Mouse (Mus musculus) forebrain, embryonic 16.5 days (tissue): ENCODE data around the gene Naa10. TPM values are rescaled to one million over a fixed set of nuclear protein-coding genes. Genes with fewer than 3 reads are reported as not detected.

ENCODE experiments used
- ATAC-seq: fragments of 200-750 bp; cut with Nextera tagmentation; 2 replicates; pipeline ENCODE4 v1.8.0; 2017; ENCODE audit warnings: mild to moderate bottlenecking, moderate library complexity
- H3K27ac ChIP-seq: fragments of 300-500 bp; sonication (generic); 2 replicates; pipeline ENCODE4 v1.5.1; 2014; ENCODE audit warnings: low read length, control low read depth
- H3K27me3 ChIP-seq: fragments of 300-500 bp; sonication (generic); replicated peaks from 2 replicates; pipeline ENCODE4 v1.6.1; 2014; ENCODE audit warnings: low read length; ENCODE audit not compliant: control insufficient read depth, insufficient read depth
- H3K36me3 ChIP-seq: fragments of 300-500 bp; sonication (generic); 2 replicates; pipeline ENCODE4 v1.6.1; 2014; ENCODE audit not compliant: control insufficient read depth, insufficient read depth
- H3K4me1 ChIP-seq: fragments of 300-500 bp; sonication (generic); replicated peaks from 2 replicates; pipeline ENCODE4 v1.6.1; 2014; ENCODE audit warnings: low read length; ENCODE audit not compliant: control insufficient read depth, insufficient read depth
- H3K4me2 ChIP-seq: fragments of 300-500 bp; sonication (generic); 2 replicates; pipeline ENCODE4 v1.6.1; 2014; ENCODE audit warnings: mild to moderate bottlenecking, low read length, control low read depth
- H3K4me3 ChIP-seq: fragments of 300-500 bp; sonication (generic); replicated peaks from 2 replicates; pipeline ENCODE4 v1.5.1; 2014; ENCODE audit warnings: mild to moderate bottlenecking, low read length, control low read depth
- H3K9ac ChIP-seq: fragments of 300-500 bp; sonication (generic); replicated peaks from 2 replicates; pipeline ENCODE4 v1.6.1; 2014; ENCODE audit warnings: low read depth, low read length, control low read depth
- H3K9me3 ChIP-seq: fragments of 300-500 bp; sonication (generic); 2 replicates; pipeline ENCODE4 v1.6.1; 2016; ENCODE audit warnings: low read length; ENCODE audit not compliant: control insufficient read depth
- WGBS: fragments of 180-500 bp; shearing (Covaris S2); extraction: QIAGEN DNeasy Blood & Tissue Kit; methylation state at CpG from one replicate; pipeline ENCODE4 v1.1.7; 2014; 5-methylcytosine and 5-hydroxymethylcytosine counted together
- polyA plus RNA-seq: library from polyadenylated mRNA; unstranded; fragments of >200 nt; fragmentation: Nextera tagmentation; extraction: Ambion mirVana; gene quantifications from 2 replicates; pipeline ENCODE4 v1.2.1, GENCODE M21; 2015

Naa10 gene
- polyA plus RNA-seq, 1 experiment from 2014 or later: 101 TPM

- Histone ChIP-seq H3K4me2 (no peak overlapping the region), H3K4me3 (no peak overlapping the region), H3K4me1 (peaks cover 31% of the 10 kb centered on the region), H3K36me3 (no peaks in the 10 kb centered on the region), H3K9me3 (no peaks in the 10 kb centered on the region), H3K27me3 (no peaks in the 10 kb centered on the region), H3K9ac (no peak overlapping the region), H3K27ac (no peak overlapping the region)
- ATAC-seq: no peak
Measured at GRCm38 (mm10) chrX:73871474-73871873, 50.3 kb downstream of the Naa10 start.

GRCm38 (mm10) chrX:73869334-73869733, 52.4 kb downstream of the Naa10 start:
- no peaks in the 10 kb centered on the region for H3K9me3 ChIP-seq
- H3K4me1 ChIP-seq: peaks cover 36% of the 10 kb centered on the region
- no peak overlapping the region for H3K27ac ChIP-seq
- ATAC-seq: no peak
- H3K36me3 ChIP-seq: no peaks in the 10 kb centered on the region
- H3K27me3 ChIP-seq: no peaks in the 10 kb centered on the region
- H3K4me3 ChIP-seq: no peak overlapping the region
- no peak overlapping the region for H3K9ac ChIP-seq
- H3K4me2 ChIP-seq: no peak overlapping the region
- 14% methylated on average over 5 of the region's 5 CpGs for WGBS

GRCm38 (mm10) chrX:73867852-73868251, 53.9 kb downstream of the Naa10 start:
- Histone ChIP-seq H3K4me1 (peaks cover 36% of the 10 kb centered on the region), H3K4me2 (no peak overlapping the region), H3K9me3 (no peaks in the 10 kb centered on the region), H3K9ac (no peak overlapping the region), H3K27me3 (no peaks in the 10 kb centered on the region), H3K4me3 (no peak overlapping the region), H3K27ac (peak overlapping the region; percentile 87), H3K36me3 (no peaks in the 10 kb centered on the region)
- ATAC-seq: peak; percentile 11; the same call in 1 of the 2 replicates
- WGBS: 75% methylated on average over 1 of the region's 1 CpGs

- no peaks in the 10 kb centered on the region for H3K27me3 ChIP-seq
- peak overlapping the region; percentile 87 for H3K27ac ChIP-seq
- peak overlapping the region; percentile 22; the same call in 1 of the 2 replicates for H3K9ac ChIP-seq
- peak; percentile 67 for ATAC-seq
- WGBS: 27% methylated on average over 3 of the region's 3 CpGs
- H3K4me3 ChIP-seq: no peak overlapping the region
- H3K4me2 ChIP-seq: no peak overlapping the region
- peaks cover 31% of the 10 kb centered on the region for H3K4me1 ChIP-seq
- 0 out of 2 replicates have a peak, but pooled peaks cover 2% of the 10 kb centered on the region for H3K36me3 ChIP-seq
- H3K9me3 ChIP-seq: no peaks in the 10 kb centered on the region
Measured at GRCm38 (mm10) chrX:73867256-73867655, 54.5 kb downstream of the Naa10 start.

Other genes starting within 250 kb of the Naa10 start
- gene Slc6a8, start 248.8 kb downstream of the Naa10 start, polyA plus RNA-seq: 6.4 and 7.5 TPM in 2 replicates
- 109 and 111 TPM in 2 replicates for gene Bcap31, start 205.8 kb downstream of the Naa10 start, polyA plus RNA-seq
- gene Abcd1, start 205.3 kb downstream of the Naa10 start, polyA plus RNA-seq: 11.3 and 12.3 TPM in 2 replicates
- 0.19 and 0.22 TPM in 2 replicates for gene Plxnb3, start 164.9 kb downstream of the Naa10 start, polyA plus RNA-seq
- gene Srpk3, start 147.5 kb downstream of the Naa10 start, polyA plus RNA-seq: 1.8 and 1.9 TPM in 2 replicates
- 232 and 240 TPM in 2 replicates for gene Idh3g, start 135.0 kb downstream of the Naa10 start, polyA plus RNA-seq
- gene Ssr4, start 134.9 kb downstream of the Naa10 start, polyA plus RNA-seq: 132 and 134 TPM in 2 replicates
- gene Pdzd4, start 97.0 kb downstream of the Naa10 start, polyA plus RNA-seq: 3.5 and 4.2 TPM in 2 replicates
- 0.16 and 0.24 TPM in 2 replicates for gene Avpr2, start 29.8 kb downstream of the Naa10 start, polyA plus RNA-seq
- 82.6 and 110 TPM in 2 replicates for gene L1cam, start 25.8 kb downstream of the Naa10 start, polyA plus RNA-seq
- 2.8 and 3.1 TPM in 2 replicates for gene Arhgap4, start 74 bp downstream of the Naa10 start, polyA plus RNA-seq
- gene Renbp, start 8.9 kb upstream of the Naa10 start, polyA plus RNA-seq: 6.7 and 10.3 TPM in 2 replicates
- gene Hcfc1, start 44.4 kb upstream of the Naa10 start, polyA plus RNA-seq: 53.8 and 57.0 TPM in 2 replicates
- 39.8 and 40.8 TPM in 2 replicates for gene Irak1, start 102.0 kb upstream of the Naa10 start, polyA plus RNA-seq
- gene Opn1mw, start 205.5 kb upstream of the Naa10 start, polyA plus RNA-seq: not detected in 2 replicates
- gene Mecp2, start 213.4 kb upstream of the Naa10 start, polyA plus RNA-seq: 14.9 and 15.6 TPM in 2 replicates
- gene Tex28, start 245.9 kb upstream of the Naa10 start, polyA plus RNA-seq: not detected in 2 replicates